ENCODE assay signal across 9 mouse cellular contexts in genomic region chr9:50845081-50845480, GRCm38 (mm10). TPM values are rescaled to one million over a fixed set of nuclear protein-coding genes. Genes with fewer than 3 reads are reported as not detected.
DNase-seq lines count a peak whose midpoint lies in the region; ATAC-seq and TF ChIP-seq lines count a peak whose summit lies in the region.
"Had no signal": no experiment of that assay in that cellular context is flagged by ENCODE, and none has a peak within 500 bp of the region (broad histone marks: within the 10 kb centered on the region; RNA-seq: fewer than 3 reads in every experiment).

Gene Ppp2r1b (plus strand): TSS chr9:50845301.

- H3K4me2 ChIP-seq in forebrain, embryonic 12.5 days, result no peak within 1 kb of the TSS
- H3K4me2 ChIP-seq in intestine, embryonic 16.5 days (ENCODE audit: low read depth, low read length), result no peak within 1 kb of the TSS

- H3K9ac ChIP-seq in heart, adult 2 months (ENCODE audit: low read depth, low read length), result no peak within 1 kb of the TSS
- no peak within 1 kb of the TSS for H3K9ac ChIP-seq in ES-E14 (ENCODE audit: insufficient read depth, low read depth, low read length, poor library complexity, severe bottlenecking)
- no peak within 1 kb of the TSS for H3K9ac ChIP-seq in forebrain, embryonic 12.5 days
- no peak within 1 kb of the TSS for H3K9ac ChIP-seq in intestine, embryonic 16.5 days (ENCODE audit: low read depth, low read length)

- no peak for TF ChIP-seq EP300 in heart, adult 2 months (IDR thresholded peaks at IDR 0.05; ENCODE audit: insufficient read depth, low read depth, low read length)

- in situ Hi-C loops in ES-E14 (cut with MboI; ENCODE audit: low sequenced_read_pairs in 2 of 2, unreplicated experiment in 2 of 2), result no loop called here

- no peak for TF ChIP-seq POLR2A in heart, adult 2 months (IDR thresholded peaks at IDR 0.05; ENCODE audit: insufficient read depth, low read depth, low read length)

- TF ChIP-seq CTCF in heart, adult 2 months (IDR thresholded peaks at IDR 0.05), result no peak

- H3K4me3 ChIP-seq in heart, adult 2 months, result no peak within 1 kb of the TSS
- H3K4me3 ChIP-seq in ES-E14 (ENCODE audit: insufficient read depth in 1 of 2, low read depth in 1 of 2, low read length in 2 of 2, poor library complexity in 1 of 2, severe bottlenecking in 1 of 2), result no peak within 1 kb of the TSS
- H3K4me3 ChIP-seq in forebrain, embryonic 12.5 days (replicated peaks), result no peak within 1 kb of the TSS
- no peak within 1 kb of the TSS for H3K4me3 ChIP-seq in intestine, embryonic 16.5 days (ENCODE audit: low read length)
- H3K4me3 ChIP-seq in midbrain, embryonic 10.5 days, result no peak within 1 kb of the TSS
- H3K4me3 ChIP-seq: megakaryocyte, embryonic 14.5 days had no signal

- no peak for DNase-seq in heart, adult 2 months
- DNase-seq in heart, postnatal 14 days, result no peak
- DNase-seq in ES-E14 (ENCODE audit: low read depth, low spot score), result no peak
- no peak for DNase-seq in midbrain, embryonic 10.5 days (ENCODE audit: low spot score)
- DNase-seq in testis, postnatal 10 days (ENCODE audit: low spot score), result no peak
- no peak for DNase-seq in right cerebral cortex, postnatal 25 days

- H3K27me3 ChIP-seq in heart, adult 2 months (ENCODE audit: control insufficient read depth, insufficient read depth, low read length), result no peaks in the 10 kb centered on the region
- no peaks in the 10 kb centered on the region for H3K27me3 ChIP-seq in forebrain, embryonic 12.5 days
- H3K27me3 ChIP-seq in intestine, embryonic 16.5 days (replicated peaks; ENCODE audit: control insufficient read depth, insufficient read depth, low read length), result no peaks in the 10 kb centered on the region
- H3K27me3 ChIP-seq in midbrain, embryonic 10.5 days (ENCODE audit: low read depth, poor library complexity, severe bottlenecking), result no peaks in the 10 kb centered on the region
- H3K27me3 ChIP-seq: megakaryocyte, embryonic 14.5 days had no signal

- WGBS in heart, adult 2 months, result 92% methylated on average over 3 of the region's 3 CpGs
- 93% methylated on average over 3 of the region's 3 CpGs for WGBS in forebrain, embryonic 12.5 days
- 80% methylated on average over 3 of the region's 3 CpGs for WGBS in intestine, embryonic 16.5 days
- WGBS in midbrain, embryonic 10.5 days, result 95% methylated on average over 3 of the region's 3 CpGs

- H3K27ac ChIP-seq in heart, adult 2 months, result no peak within 1 kb of the TSS
- H3K27ac ChIP-seq in ES-E14 (ENCODE audit: insufficient read depth, low read depth, low read length, poor library complexity, severe bottlenecking), result no peak within 1 kb of the TSS
- no peak within 1 kb of the TSS for H3K27ac ChIP-seq in forebrain, embryonic 12.5 days
- H3K27ac ChIP-seq in intestine, embryonic 16.5 days (ENCODE audit: low read length), result no peak within 1 kb of the TSS; the same call in 1 of the 2 replicates
- H3K27ac ChIP-seq in midbrain, embryonic 10.5 days (replicated peaks), result no peak within 1 kb of the TSS

- no peaks in the 10 kb centered on the region for H3K9me3 ChIP-seq in ES-E14 (ENCODE audit: control insufficient read depth, insufficient read depth, low read depth, low read length)
- no peaks in the 10 kb centered on the region for H3K9me3 ChIP-seq in forebrain, embryonic 12.5 days
- H3K9me3 ChIP-seq in intestine, embryonic 16.5 days (ENCODE audit: control insufficient read depth, low read length), result no peaks in the 10 kb centered on the region
- no peaks in the 10 kb centered on the region for H3K9me3 ChIP-seq in midbrain, embryonic 10.5 days (replicated peaks)
- H3K9me3 ChIP-seq: megakaryocyte, embryonic 14.5 days had no signal

- intact Hi-C loops in heart, adult 2 months (cut with DNase I), result no loop called here
- intact Hi-C loops in heart, postnatal 14 days (cut with DNase I), result loop anchor here (5.0 kb wide), 1 partner anchor 292 kb away; no protein-coding TSS in a partner anchor

- ATAC-seq in forebrain, embryonic 12.5 days (ENCODE audit: low FRiP score), result no peak
- no peak for ATAC-seq in intestine, embryonic 16.5 days

- peaks cover 8% of the 10 kb centered on the region for H3K4me1 ChIP-seq in heart, adult 2 months (ENCODE audit: control insufficient read depth, insufficient read depth, low read length)
- H3K4me1 ChIP-seq in ES-E14 (ENCODE audit: control insufficient read depth in 2 of 2, insufficient read depth in 2 of 2, low read length in 2 of 2, poor library complexity in 1 of 2), result no peaks in the 10 kb centered on the region; a peak in 1 of 4 replicates
- peaks cover under 1% of the 10 kb centered on the region; the same call in 1 of the 2 replicates for H3K4me1 ChIP-seq in forebrain, embryonic 12.5 days
- H3K4me1 ChIP-seq in intestine, embryonic 16.5 days (ENCODE audit: control insufficient read depth, insufficient read depth, low read length), result 0 out of 2 replicates have a peak, but pooled peaks cover 3% of the 10 kb centered on the region
- H3K4me1 ChIP-seq in midbrain, embryonic 10.5 days, result peaks cover 4% of the 10 kb centered on the region

- no peaks in the 10 kb centered on the region for H3K36me3 ChIP-seq in heart, adult 2 months (ENCODE audit: control insufficient read depth, insufficient read depth, low read length)
- peaks cover 4% of the 10 kb centered on the region; the same call in 1 of the 2 replicates for H3K36me3 ChIP-seq in ES-E14 (ENCODE audit: control insufficient read depth, insufficient read depth, low read length, poor library complexity, severe bottlenecking)
- peaks cover 14% of the 10 kb centered on the region for H3K36me3 ChIP-seq in forebrain, embryonic 12.5 days (replicated peaks)
- H3K36me3 ChIP-seq in intestine, embryonic 16.5 days (ENCODE audit: control insufficient read depth, insufficient read depth, low read length), result no peaks in the 10 kb centered on the region
- peaks cover 20% of the 10 kb centered on the region for H3K36me3 ChIP-seq in midbrain, embryonic 10.5 days

- no peaks in the 10 kb centered on the region for H3K79me2 ChIP-seq in heart, adult 2 months (replicated peaks; ENCODE audit: control insufficient read depth, insufficient read depth, low read length)

TF ChIP-seq in ES-E14, 5 proteins besides CTCF, POLR2A, EP300 and RAD21:
- TF ChIP-seq ZNF384 (IDR thresholded peaks at IDR 0.05; ENCODE audit: low read depth, low read length) (no peak), MAFK (IDR thresholded peaks at IDR 0.05; ENCODE audit: insufficient read depth, low read depth, low read length) (no peak), ZC3H11A (IDR thresholded peaks at IDR 0.05; ENCODE audit: borderline replicate concordance, low read depth, low read length) (no peak), HCFC1 (IDR thresholded peaks at IDR 0.05; ENCODE audit: borderline replicate concordance, insufficient read depth, low read length) (no peak), CHD2 (IDR thresholded peaks at IDR 0.05; ENCODE audit: low read depth, low read length) (no peak)
TF ChIP-seq in ES-E14: peak in this region for 0.

RNA-seq across cellular contexts. Expression of gene Ppp2r1b, which starts in this region (rescaled TPM):
- total RNA-seq in heart, adult 2 months (2021), result 10 to 100 TPM; 10.3 to 10.8 TPM
- 5.4 and 7.1 TPM in 2 replicates for polyA plus RNA-seq in heart, adult 2 months (2012; rRNA removed)
- total RNA-seq in heart, postnatal 14 days (2021), result 10 to 100 TPM in 1 of 2 experiments, 1 to 10 TPM in 1; 9.3 to 12.2 TPM
- total RNA-seq in ES-E14 (2012; rRNA removed), result 29.5 and 41.6 TPM in 2 replicates
- polyA plus RNA-seq in forebrain, embryonic 12.5 days (2016; fragmentation: Nextera tagmentation; extraction: Ambion mirVana), result 109 and 112 TPM in 2 replicates
- polyA plus RNA-seq in intestine, embryonic 16.5 days (2015; fragmentation: Nextera tagmentation; extraction: Ambion mirVana), result 58.5 and 63.9 TPM in 2 replicates
- 143 and 160 TPM in 2 replicates for polyA plus RNA-seq in midbrain, embryonic 10.5 days (2016; fragmentation: Nextera tagmentation; extraction: Ambion mirVana)
